Mouse (Mus musculus): ENCODE data around the gene Hist2h2bb.

DNA sequence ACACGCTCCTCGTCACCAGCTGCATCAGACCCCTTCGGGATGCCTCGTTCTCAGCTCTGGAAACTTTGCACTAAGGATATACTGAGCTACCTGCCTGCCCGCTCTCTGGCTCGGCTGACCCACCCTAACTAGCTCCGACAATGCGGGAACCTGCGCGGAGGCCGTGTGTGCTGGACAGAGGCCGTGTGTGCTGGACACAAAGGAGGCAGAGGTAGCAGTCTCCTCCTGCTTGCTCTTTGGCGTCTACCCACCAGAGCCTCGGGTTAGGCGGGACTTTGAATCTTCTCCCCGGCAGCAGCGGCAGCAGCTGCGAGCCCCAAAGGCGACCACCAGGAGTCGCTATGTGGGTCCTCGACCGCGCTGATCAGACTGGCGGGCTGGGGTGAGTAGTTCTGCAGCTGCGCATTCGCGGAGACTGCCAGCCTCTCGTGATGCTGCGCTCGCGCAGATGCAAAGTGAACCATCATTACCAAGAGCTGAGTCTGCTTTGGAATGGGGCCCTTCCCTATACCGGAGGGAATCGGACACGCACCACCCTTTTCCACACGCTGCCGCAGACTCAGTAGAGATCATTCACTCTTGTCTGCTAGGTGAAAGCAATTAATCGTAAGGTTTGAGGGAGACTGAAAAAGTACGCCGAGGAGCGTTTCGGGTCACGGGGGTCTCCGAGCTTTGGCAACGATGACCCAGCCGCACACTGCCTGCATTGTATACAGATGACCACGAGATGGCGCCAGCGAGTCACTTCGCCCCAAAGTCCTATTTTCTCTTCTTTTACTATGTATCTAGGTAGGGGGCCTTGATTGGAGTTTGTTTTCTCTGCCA is 8.5 kb downstream of the Hist2h2bb start:
- TF ChIP-seq POLR2A (IDR thresholded peaks at IDR 0.05; ENCODE audit: borderline replicate concordance, insufficient read depth, low read length) (no peak), CTCF (IDR thresholded peaks at IDR 0.05; ENCODE audit: borderline replicate concordance, insufficient read depth, low read depth, low read length) (peak; percentile 82)
